Comparison of ENCODE assay signal across 8 mouse cellular contexts in genomic region chr17:45873200-45873955, GRCm38 (mm10).
DNase-seq lines count a peak whose midpoint lies in the region; ATAC-seq and TF ChIP-seq lines count a peak whose summit lies in the region.

No protein-coding gene starts in this region.

- no peaks in the 10 kb centered on the region for H3K9me3 ChIP-seq in hindbrain, embryonic 15.5 days
- peaks cover 4% of the 10 kb centered on the region; the same call in 1 of the 2 replicates for H3K9me3 ChIP-seq in lung, embryonic 14.5 days (ENCODE audit: low read depth, low read length)

- peak overlapping the region; percentile 54 for H3K27ac ChIP-seq in embryonic fibroblast, embryonic 13.5 days (ENCODE audit: insufficient read depth, low read length)
- peak overlapping the region; percentile 54 for H3K27ac ChIP-seq in hindbrain, embryonic 15.5 days (replicated peaks)
- H3K27ac ChIP-seq in lung, embryonic 14.5 days (ENCODE audit: low read depth): peak overlapping the region; percentile 81
- no peak overlapping the region for H3K27ac ChIP-seq in thymus, adult 2 months (ENCODE audit: control insufficient read depth, insufficient read depth, low read length)

- 0 out of 2 replicates have a peak, but pooled peaks have one; percentile 36 for TF ChIP-seq POLR2A in embryonic fibroblast, embryonic 13.5 days (IDR thresholded peaks at IDR 0.05; ENCODE audit: low read depth, low read length)
- TF ChIP-seq POLR2A in thymus, adult 2 months (IDR thresholded peaks at IDR 0.05; ENCODE audit: control insufficient read depth, extremely low read depth, insufficient read depth, low read length, poor library complexity): no peak

- 4% methylated on average over 21 of the region's 21 CpGs for WGBS in hindbrain, embryonic 15.5 days
- WGBS in lung, embryonic 14.5 days: 4% methylated on average over 21 of the region's 21 CpGs
- WGBS in thymus, adult 2 months: 32% methylated on average over 21 of the region's 21 CpGs

- peaks cover 3% of the 10 kb centered on the region; the same call in 1 of the 2 replicates for H3K4me1 ChIP-seq in embryonic fibroblast, embryonic 13.5 days (ENCODE audit: control insufficient read depth, insufficient read depth, low read length)
- H3K4me1 ChIP-seq in hindbrain, embryonic 15.5 days (replicated peaks): peaks cover 35% of the 10 kb centered on the region
- H3K4me1 ChIP-seq in lung, embryonic 14.5 days (ENCODE audit: insufficient read depth): peaks cover 18% of the 10 kb centered on the region
- H3K4me1 ChIP-seq in thymus, adult 2 months (replicated peaks; ENCODE audit: control insufficient read depth, insufficient read depth, low read length): peaks cover 9% of the 10 kb centered on the region

- TF ChIP-seq CTCF in embryonic fibroblast, embryonic 13.5 days (IDR thresholded peaks at IDR 0.05; ENCODE audit: borderline replicate concordance, insufficient read depth, low read length): no peak
- no peak for TF ChIP-seq CTCF in lung, embryonic 14.5 days (IDR thresholded peaks at IDR 0.05; ENCODE audit: low read depth)
- no peak for TF ChIP-seq CTCF in thymus, adult 2 months (IDR thresholded peaks at IDR 0.05; ENCODE audit: borderline replicate concordance, control insufficient read depth, extremely low read depth, insufficient read depth, low read length, poor library complexity)

- no peak overlapping the region for H3K4me3 ChIP-seq in embryonic fibroblast, embryonic 13.5 days (ENCODE audit: insufficient read depth, low read length)
- no peak overlapping the region for H3K4me3 ChIP-seq in hindbrain, embryonic 15.5 days
- no peak overlapping the region; the same call in 1 of the 2 replicates for H3K4me3 ChIP-seq in lung, embryonic 14.5 days (ENCODE audit: low read depth, low read length)
- no peak overlapping the region for H3K4me3 ChIP-seq in thymus, adult 2 months (ENCODE audit: control insufficient read depth, insufficient read depth, low read length)

- no peak overlapping the region for H3K9ac ChIP-seq in hindbrain, embryonic 15.5 days
- no peak overlapping the region for H3K9ac ChIP-seq in lung, embryonic 14.5 days

- peak; percentile 54 for DNase-seq in adrenal gland, adult 2 months
- no peak for DNase-seq in adrenal gland, adult 8-10 months
- DNase-seq in lung, embryonic 14.5 days: peak; percentile 69
- peak; percentile 28 to 34 for DNase-seq in right cerebral cortex, adult 2 months (ENCODE audit: low spot score in 2 of 2)
- no peak for DNase-seq in thymus, adult 2 months
- DNase-seq in cerebellum, adult 8-10 months: no peak

- peak overlapping the region; percentile 41 for H3K4me2 ChIP-seq in hindbrain, embryonic 15.5 days
- peak overlapping the region; percentile 41 for H3K4me2 ChIP-seq in lung, embryonic 14.5 days

- peak; percentile 48; the same call in 1 of the 2 replicates for ATAC-seq in hindbrain, embryonic 15.5 days (ENCODE audit: low FRiP score, low read depth)
- ATAC-seq in lung, embryonic 14.5 days (ENCODE audit: insufficient read depth): no peak

- H3K27me3 ChIP-seq in hindbrain, embryonic 15.5 days: no peaks in the 10 kb centered on the region
- peaks cover 17% of the 10 kb centered on the region; the same call in 1 of the 2 replicates for H3K27me3 ChIP-seq in lung, embryonic 14.5 days (ENCODE audit: insufficient read depth, low read length)
- H3K27me3 ChIP-seq in thymus, adult 2 months (ENCODE audit: control insufficient read depth, insufficient read depth, low read length): peaks cover 11% of the 10 kb centered on the region

- no peaks in the 10 kb centered on the region for H3K36me3 ChIP-seq in hindbrain, embryonic 15.5 days
- H3K36me3 ChIP-seq in lung, embryonic 14.5 days (ENCODE audit: insufficient read depth): no peaks in the 10 kb centered on the region
- H3K36me3 ChIP-seq in thymus, adult 2 months (ENCODE audit: control insufficient read depth, insufficient read depth, low read length): no peaks in the 10 kb centered on the region

Comparison
In these comparisons a context has a peak if more than half of its experiments do, and no peak if none do; other contexts are left out.
1. DNase-seq: peak in adrenal gland, adult 2 months (single experiment), lung, embryonic 14.5 days (single experiment) and right cerebral cortex, adult 2 months (2 of 2); none in adrenal gland, adult 8-10 months (single experiment), thymus, adult 2 months (single experiment) and cerebellum, adult 8-10 months (single experiment).